In the genomic region with DNA sequence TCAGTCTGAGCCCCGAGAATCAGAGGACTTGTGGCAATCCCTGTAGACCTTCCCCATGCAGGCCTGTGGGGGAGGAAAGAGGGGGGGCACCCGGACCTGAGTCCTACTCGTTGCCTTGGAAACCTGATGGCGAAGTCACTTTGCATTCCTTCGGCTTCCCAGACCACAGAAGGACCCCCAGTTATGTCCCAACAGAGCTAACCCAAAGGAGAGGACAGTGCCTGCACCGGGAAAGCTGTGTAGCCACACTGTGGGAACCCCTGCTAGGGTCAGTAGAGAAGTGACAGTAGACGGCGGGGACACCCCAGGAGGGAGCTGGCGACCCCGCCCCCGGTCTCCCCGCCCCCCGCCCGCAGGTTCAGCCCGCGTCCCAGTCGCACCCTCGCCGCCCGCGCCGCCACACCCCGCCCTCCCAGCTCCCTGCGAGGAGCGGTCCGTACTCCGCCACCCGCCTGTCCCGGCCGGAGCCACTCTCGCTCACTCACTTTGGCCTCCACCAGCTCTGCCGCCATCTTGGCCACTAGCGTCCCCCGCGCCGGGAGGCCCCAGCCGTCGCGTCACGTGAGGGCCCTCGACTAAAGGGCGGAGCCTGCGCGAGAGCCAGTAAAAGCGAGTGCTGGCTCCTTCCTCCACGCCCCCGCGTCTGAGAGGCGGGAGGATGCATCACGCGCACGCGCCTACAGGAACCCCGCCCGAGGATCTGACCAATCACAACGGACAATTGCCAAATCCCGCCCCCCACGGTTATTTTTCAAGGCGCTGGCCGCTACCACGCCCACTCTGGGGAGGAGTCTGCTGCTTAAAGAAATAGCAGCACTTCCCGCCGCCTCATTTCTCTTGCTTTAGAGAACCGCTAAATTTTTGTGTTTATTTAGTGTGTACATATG, we compare ENCODE assay signal across 8 mouse cellular contexts. TPM values are rescaled to one million over a fixed set of nuclear protein-coding genes. Genes with fewer than 3 reads are reported as not detected.
DNase-seq lines count a peak whose midpoint lies in the region; ATAC-seq lines count a peak whose summit lies in the region.

Pias4 (minus strand) TSS at position 724 of the 887 bp plus-strand sequence.

- no peaks in the 10 kb centered on the region for H3K9me3 ChIP-seq in heart, embryonic 10.5 days
- H3K9me3 ChIP-seq in kidney, embryonic 15.5 days (replicated peaks) = no peaks in the 10 kb centered on the region

- peaks cover 39% of the 10 kb centered on the region for H3K4me1 ChIP-seq in heart, embryonic 10.5 days
- peaks cover 41% of the 10 kb centered on the region for H3K4me1 ChIP-seq in kidney, embryonic 15.5 days

- H3K4me2 ChIP-seq in kidney, embryonic 15.5 days = peak within 1 kb of the TSS; percentile 89

- peaks cover 28% of the 10 kb centered on the region for H3K36me3 ChIP-seq in heart, embryonic 10.5 days
- H3K36me3 ChIP-seq in kidney, embryonic 15.5 days = peaks cover 25% of the 10 kb centered on the region

- DNase-seq in B cell, adult 2 months = peak; percentile 99 to 100
- DNase-seq in brain, adult 2 months (ENCODE audit: low read depth, low spot score) = peak; percentile 100
- DNase-seq in heart, embryonic 10.5 days (ENCODE audit: low spot score) = peak; percentile 100
- peak; percentile 100 for DNase-seq in liver
- peak; percentile 100 for DNase-seq in spleen, postnatal 4 days (ENCODE audit: low spot score in 2 of 2)

- no peaks in the 10 kb centered on the region for H3K27me3 ChIP-seq in heart, embryonic 10.5 days (ENCODE audit: insufficient read depth, poor library complexity, severe bottlenecking)
- no peaks in the 10 kb centered on the region for H3K27me3 ChIP-seq in kidney, embryonic 15.5 days

- H3K9ac ChIP-seq in kidney, embryonic 15.5 days = peak within 1 kb of the TSS; percentile 86

- peak; percentile 93 for ATAC-seq in erythroblast, adult 5-6 weeks (replicated peaks; ENCODE audit: low FRiP score, poor library complexity, severe bottlenecking)
- ATAC-seq in kidney, embryonic 15.5 days (replicated peaks; ENCODE audit: low FRiP score) = peak; percentile 88
- ATAC-seq in monocyte, adult 5-6 weeks (replicated peaks; ENCODE audit: insufficient number of reproducible peaks, low FRiP score, low TSS enrichment, poor library complexity, severe bottlenecking) = peak; percentile 89

- H3K4me3 ChIP-seq in heart, embryonic 10.5 days = peak within 1 kb of the TSS; percentile 93
- H3K4me3 ChIP-seq in kidney, embryonic 15.5 days (replicated peaks) = peak within 1 kb of the TSS; percentile 91

- under 1% methylated on average over 56 of the region's 64 CpGs for WGBS in heart, embryonic 10.5 days
- under 1% methylated on average over 57 of the region's 64 CpGs for WGBS in kidney, embryonic 15.5 days

- peak within 1 kb of the TSS; percentile 91 for H3K27ac ChIP-seq in heart, embryonic 10.5 days
- peak within 1 kb of the TSS; percentile 90 for H3K27ac ChIP-seq in kidney, embryonic 15.5 days

RNA-seq across cellular contexts. Expression of gene Pias4, which starts in this region (rescaled TPM):
- 4.4 and 11.3 TPM in 2 replicates for total RNA-seq in erythroblast, adult 5-6 weeks (2015; ENCODE audit: low replicate concordance)
- 12.3 and 19.3 TPM in 2 replicates for total RNA-seq in erythroblast, adult 5-6 weeks (2017; ENCODE audit: low replicate concordance)
- polyA plus RNA-seq in heart, embryonic 10.5 days (2016; fragmentation: Nextera tagmentation; extraction: Ambion mirVana) = 53.5 and 62.2 TPM in 2 replicates
- polyA plus RNA-seq in kidney, embryonic 15.5 days (2015; fragmentation: Nextera tagmentation; extraction: Ambion mirVana) = 48.6 and 51.2 TPM in 2 replicates
- total RNA-seq in monocyte, adult 5-6 weeks (2017) = 13.0 to 24.9 TPM (median 21.2 TPM) in 3 replicates

Comparison
In these comparisons a context has a peak if more than half of its experiments do, and no peak if none do; other contexts are left out.
1. Peak in every context shown above with its lines: DNase-seq, ATAC-seq, H3K4me3 ChIP-seq and H3K27ac ChIP-seq.